In genomic region chr11:103103621-103104020, GRCm38 (mm10) we compare ENCODE assay signal across 8 mouse cellular contexts. TPM values are rescaled to one million over a fixed set of nuclear protein-coding genes. Genes with fewer than 3 reads are reported as not detected.
DNase-seq lines count a peak whose midpoint lies in the region; ATAC-seq and TF ChIP-seq lines count a peak whose summit lies in the region.

No protein-coding gene starts in this region.

- peaks cover 12% of the 10 kb centered on the region for H3K36me3 ChIP-seq in C2C12 (ENCODE audit: control insufficient read depth, insufficient read depth)
- H3K36me3 ChIP-seq in forebrain, embryonic 15.5 days = no peaks in the 10 kb centered on the region
- no peaks in the 10 kb centered on the region for H3K36me3 ChIP-seq in limb, embryonic 13.5 days
- no peaks in the 10 kb centered on the region; the same call in 1 of the 2 replicates for H3K36me3 ChIP-seq in stomach, embryonic 16.5 days (ENCODE audit: control insufficient read depth, insufficient read depth, low read length)

- 0 out of 2 replicates have a peak overlapping the region, but pooled peaks have one; percentile 22 for H3K9ac ChIP-seq in forebrain, embryonic 15.5 days (replicated peaks)
- no peak overlapping the region for H3K9ac ChIP-seq in limb, embryonic 13.5 days
- peak overlapping the region; percentile 69 for H3K9ac ChIP-seq in stomach, embryonic 16.5 days (ENCODE audit: low read length)

- H3K27me3 ChIP-seq in C2C12 (ENCODE audit: control insufficient read depth, insufficient read depth, insufficient read length) = no peaks in the 10 kb centered on the region
- peaks cover 21% of the 10 kb centered on the region; the same call in 1 of the 2 replicates for H3K27me3 ChIP-seq in forebrain, embryonic 15.5 days
- H3K27me3 ChIP-seq in limb, embryonic 13.5 days = peaks cover 48% of the 10 kb centered on the region
- H3K27me3 ChIP-seq in stomach, embryonic 16.5 days (ENCODE audit: control insufficient read depth, insufficient read depth, low read length) = peaks cover 5% of the 10 kb centered on the region; the same call in 1 of the 2 replicates

- H3K4me1 ChIP-seq in forebrain, embryonic 15.5 days = peaks cover 22% of the 10 kb centered on the region
- H3K4me1 ChIP-seq in limb, embryonic 13.5 days = peaks cover 31% of the 10 kb centered on the region
- H3K4me1 ChIP-seq in stomach, embryonic 16.5 days (ENCODE audit: control insufficient read depth, insufficient read depth, low read length) = peaks cover 28% of the 10 kb centered on the region

- H3K79me2 ChIP-seq in C2C12 (ENCODE audit: control insufficient read depth, insufficient read depth) = peaks cover 41% of the 10 kb centered on the region

- no peak for TF ChIP-seq CTCF in C2C12 (IDR thresholded peaks at IDR 0.05; ENCODE audit: control insufficient read depth, insufficient read depth, insufficient read length)

- no peak overlapping the region for H3K27ac ChIP-seq in forebrain, embryonic 15.5 days (replicated peaks)
- H3K27ac ChIP-seq in limb, embryonic 13.5 days = no peak overlapping the region
- no peak overlapping the region for H3K27ac ChIP-seq in stomach, embryonic 16.5 days (ENCODE audit: low read length)

- peak overlapping the region; percentile 68 for H3ac ChIP-seq in C2C12 (ENCODE audit: control insufficient read depth, insufficient read length, low read depth)

- no peaks in the 10 kb centered on the region for H3K9me3 ChIP-seq in forebrain, embryonic 15.5 days
- no peaks in the 10 kb centered on the region for H3K9me3 ChIP-seq in limb, embryonic 13.5 days
- H3K9me3 ChIP-seq in stomach, embryonic 16.5 days (replicated peaks; ENCODE audit: control insufficient read depth, low read length) = no peaks in the 10 kb centered on the region

- ATAC-seq in forebrain, embryonic 15.5 days (replicated peaks) = no peak
- ATAC-seq in limb, embryonic 13.5 days (ENCODE audit: low FRiP score, low read depth) = no peak
- ATAC-seq in stomach, embryonic 16.5 days (ENCODE audit: insufficient read depth, low FRiP score) = no peak

- H3K79me3 ChIP-seq in C2C12 (ENCODE audit: low read depth) = peaks cover 18% of the 10 kb centered on the region

- H3K4me2 ChIP-seq in forebrain, embryonic 15.5 days (replicated peaks) = peak overlapping the region; percentile 83
- peak overlapping the region; percentile 89 for H3K4me2 ChIP-seq in limb, embryonic 13.5 days (replicated peaks)
- H3K4me2 ChIP-seq in stomach, embryonic 16.5 days (ENCODE audit: low read depth, low read length) = peak overlapping the region; percentile 80

- H3K4me3 ChIP-seq in C2C12 (ENCODE audit: insufficient read depth, poor library complexity, severe bottlenecking) = peak overlapping the region; percentile 34
- peak overlapping the region; percentile 48 for H3K4me3 ChIP-seq in forebrain, embryonic 15.5 days
- H3K4me3 ChIP-seq in limb, embryonic 13.5 days = peak overlapping the region; percentile 63
- peak overlapping the region; percentile 72 for H3K4me3 ChIP-seq in stomach, embryonic 16.5 days (replicated peaks; ENCODE audit: low read length)

- DNase-seq in cerebellum, adult 8-10 months = peak; percentile 37
- no peak for DNase-seq in cerebellum, postnatal 4 days (ENCODE audit: low spot score in 2 of 2)
- DNase-seq in embryo, embryonic 10 days (ENCODE audit: low spot score) = no peak
- DNase-seq in urinary bladder, adult 18-20 months (ENCODE audit: low spot score in 2 of 2) = no peak

- WGBS in forebrain, embryonic 15.5 days = 67% methylated on average over 8 of the region's 8 CpGs
- WGBS in limb, embryonic 13.5 days = 61% methylated on average over 8 of the region's 8 CpGs
- 52% methylated on average over 8 of the region's 8 CpGs for WGBS in stomach, embryonic 16.5 days

TF ChIP-seq in C2C12, 6 proteins besides CTCF, POLR2A, EP300 and RAD21:
- no peak for TF ChIP-seq FOSL1 (IDR thresholded peaks at IDR 0.05; ENCODE audit: insufficient read depth, low read length, poor library complexity, severe bottlenecking)
- no peak for TF ChIP-seq MYOG (IDR thresholded peaks at IDR 0.05; ENCODE audit: control insufficient read depth, extremely low read depth, insufficient read length)
- TF ChIP-seq USF1 (IDR thresholded peaks at IDR 0.05; ENCODE audit: low read depth) = no peak
- TF ChIP-seq MAX (IDR thresholded peaks at IDR 0.05) = no peak
- no peak for TF ChIP-seq MYOD1 (IDR thresholded peaks at IDR 0.05; ENCODE audit: control insufficient read depth, insufficient read length, low read depth)
- no peak for TF ChIP-seq CEBPB (IDR thresholded peaks at IDR 0.05; ENCODE audit: low read depth)

RNA-seq across cellular contexts. Expression of gene Acbd4, which starts 2.1 kb away (rescaled TPM):
- polyA plus RNA-seq in C2C12 (2012; fragmentation: generic; extraction: Trizol) = 23.0 TPM
- 14.6 and 14.8 TPM in 2 replicates for polyA plus RNA-seq in forebrain, embryonic 15.5 days (2015; fragmentation: Nextera tagmentation; extraction: Ambion mirVana)
- 14.4 and 17.2 TPM in 2 replicates for polyA plus RNA-seq in limb, embryonic 13.5 days (2015; fragmentation: Nextera tagmentation; extraction: Ambion mirVana)
- 31.0 and 36.4 TPM in 2 replicates for polyA plus RNA-seq in stomach, embryonic 16.5 days (2015; fragmentation: Nextera tagmentation; extraction: Ambion mirVana)

RNA-seq across cellular contexts. Expression of gene Plcd3, which starts 2.2 kb away (rescaled TPM):
- polyA plus RNA-seq in C2C12 (2012; fragmentation: generic; extraction: Trizol) = 27.6 TPM
- polyA plus RNA-seq in forebrain, embryonic 15.5 days (2015; fragmentation: Nextera tagmentation; extraction: Ambion mirVana) = 1.9 and 2.3 TPM in 2 replicates
- polyA plus RNA-seq in limb, embryonic 13.5 days (2015; fragmentation: Nextera tagmentation; extraction: Ambion mirVana) = 4.8 and 5.1 TPM in 2 replicates
- 5.2 and 6.5 TPM in 2 replicates for polyA plus RNA-seq in stomach, embryonic 16.5 days (2015; fragmentation: Nextera tagmentation; extraction: Ambion mirVana)

RNA-seq across cellular contexts. Expression of gene Hexim1, which starts 12.4 kb away (rescaled TPM):
- polyA plus RNA-seq in C2C12 (2012; fragmentation: generic; extraction: Trizol) = 24.3 TPM
- 3.4 and 3.8 TPM in 2 replicates for polyA plus RNA-seq in forebrain, embryonic 15.5 days (2015; fragmentation: Nextera tagmentation; extraction: Ambion mirVana)
- 5.1 and 5.6 TPM in 2 replicates for polyA plus RNA-seq in limb, embryonic 13.5 days (2015; fragmentation: Nextera tagmentation; extraction: Ambion mirVana)
- 4.7 and 5.7 TPM in 2 replicates for polyA plus RNA-seq in stomach, embryonic 16.5 days (2015; fragmentation: Nextera tagmentation; extraction: Ambion mirVana)

RNA-seq across cellular contexts. Expression of gene Hexim2, which starts 28.6 kb away (rescaled TPM):
- 3.4 TPM for polyA plus RNA-seq in C2C12 (2012; fragmentation: generic; extraction: Trizol)
- 20.8 and 23.8 TPM in 2 replicates for polyA plus RNA-seq in forebrain, embryonic 15.5 days (2015; fragmentation: Nextera tagmentation; extraction: Ambion mirVana)
- 12.8 and 13.8 TPM in 2 replicates for polyA plus RNA-seq in limb, embryonic 13.5 days (2015; fragmentation: Nextera tagmentation; extraction: Ambion mirVana)
- 6.3 and 7.9 TPM in 2 replicates for polyA plus RNA-seq in stomach, embryonic 16.5 days (2015; fragmentation: Nextera tagmentation; extraction: Ambion mirVana)
